Mouse (Mus musculus): ENCODE measurements at regions not wholly inside any gene's neighbourhood (a gene's known extent, or its start where the extent isn't known, plus 50 kb on each side); places are given as distances from the start of the nearest gene placed in this dataset.
A peak's percentile ranks its signal among the peaks of the same experiment; 100 is the strongest.

- no peak for ATAC-seq (ENCODE audit: borderline replicate concordance, extremely low read depth, low FRiP score, low TSS enrichment)
- Histone ChIP-seq H3K27me3 (no peaks in the 10 kb centered on the region), H3K27ac (no peak overlapping the region), H3K36me3 (no peaks in the 10 kb centered on the region), H3K4me2 (no peak overlapping the region), H3K4me1 (no peaks in the 10 kb centered on the region), H3K9me3 (no peaks in the 10 kb centered on the region), H3K9ac (no peak overlapping the region), H3K4me3 (no peak overlapping the region)
- WGBS: 73% methylated on average over 6 of the region's 6 CpGs
Observed at GRCm38 (mm10) chr3:18683346-18684101, 735.3 kb downstream of the Cypt12 start.

GRCm38 (mm10) chr3:18695113-18695792 lies 747.0 kb downstream of the Cypt12 start:
- H3K9ac ChIP-seq: no peak overlapping the region
- H3K36me3 ChIP-seq: no peaks in the 10 kb centered on the region
- H3K27ac ChIP-seq: no peak overlapping the region
- H3K27me3 ChIP-seq: no peaks in the 10 kb centered on the region
- no peaks in the 10 kb centered on the region for H3K4me1 ChIP-seq
- H3K9me3 ChIP-seq: no peaks in the 10 kb centered on the region
- ATAC-seq (ENCODE audit: borderline replicate concordance, extremely low read depth, low FRiP score, low TSS enrichment): no peak
- no peak overlapping the region for H3K4me3 ChIP-seq
- 69% methylated on average over 4 of the region's 4 CpGs for whole genome bisulfite sequencing
- no peak overlapping the region for H3K4me2 ChIP-seq

- Histone ChIP-seq H3K27ac (no peak overlapping the region), H3K9me3 (no peaks in the 10 kb centered on the region), H3K9ac (no peak overlapping the region), H3K27me3 (no peaks in the 10 kb centered on the region), H3K4me1 (no peaks in the 10 kb centered on the region), H3K36me3 (no peaks in the 10 kb centered on the region), H3K4me3 (no peak overlapping the region), H3K4me2 (no peak overlapping the region)
- ATAC-seq (ENCODE audit: borderline replicate concordance, extremely low read depth, low FRiP score, low TSS enrichment): no peak
- WGBS: 85% methylated on average over 2 of the region's 2 CpGs
Observed at GRCm38 (mm10) chr3:18696981-18697660, 748.9 kb downstream of the Cypt12 start.

GRCm38 (mm10) chr3:18698106-18698505 lies 749.9 kb downstream of the Cypt12 start:
- no peaks in the 10 kb centered on the region for H3K36me3 ChIP-seq
- no peaks in the 10 kb centered on the region for H3K9me3 ChIP-seq
- no peak overlapping the region for H3K4me3 ChIP-seq
- H3K27me3 ChIP-seq: no peaks in the 10 kb centered on the region
- H3K4me1 ChIP-seq: no peaks in the 10 kb centered on the region
- H3K27ac ChIP-seq: no peak overlapping the region
- no peak for ATAC-seq (ENCODE audit: borderline replicate concordance, extremely low read depth, low FRiP score, low TSS enrichment)
- no peak overlapping the region for H3K4me2 ChIP-seq
- H3K9ac ChIP-seq: no peak overlapping the region

- Histone ChIP-seq H3K27me3 (no peaks in the 10 kb centered on the region), H3K9me3 (no peaks in the 10 kb centered on the region), H3K4me1 (no peaks in the 10 kb centered on the region), H3K27ac (no peak overlapping the region), H3K36me3 (no peaks in the 10 kb centered on the region), H3K4me2 (no peak overlapping the region), H3K9ac (no peak overlapping the region), H3K4me3 (no peak overlapping the region)
- no peak for ATAC-seq (ENCODE audit: borderline replicate concordance, extremely low read depth, low FRiP score, low TSS enrichment)
- WGBS: 72% methylated on average over 6 of the region's 6 CpGs
Observed at GRCm38 (mm10) chr3:18705165-18705564, 757.0 kb downstream of the Cypt12 start.

- H3K4me2 ChIP-seq: no peak overlapping the region
- ATAC-seq (ENCODE audit: borderline replicate concordance, extremely low read depth, low FRiP score, low TSS enrichment): no peak
- H3K4me3 ChIP-seq: no peak overlapping the region
- H3K36me3 ChIP-seq: no peaks in the 10 kb centered on the region
- no peaks in the 10 kb centered on the region for H3K27me3 ChIP-seq
- no peak overlapping the region for H3K27ac ChIP-seq
- no peak overlapping the region for H3K9ac ChIP-seq
- WGBS: 66% methylated on average over 9 of the region's 9 CpGs
- H3K9me3 ChIP-seq: no peaks in the 10 kb centered on the region
- no peaks in the 10 kb centered on the region for H3K4me1 ChIP-seq
Observed at GRCm38 (mm10) chr3:18705756-18706155, 757.5 kb downstream of the Cypt12 start.

GRCm38 (mm10) chr3:18706356-18706755 lies 758.1 kb downstream of the Cypt12 start:
- H3K36me3 ChIP-seq: no peaks in the 10 kb centered on the region
- H3K4me3 ChIP-seq: no peak overlapping the region
- no peaks in the 10 kb centered on the region for H3K27me3 ChIP-seq
- H3K9me3 ChIP-seq: no peaks in the 10 kb centered on the region
- no peak for ATAC-seq (ENCODE audit: borderline replicate concordance, extremely low read depth, low FRiP score, low TSS enrichment)
- H3K4me1 ChIP-seq: no peaks in the 10 kb centered on the region
- no peak overlapping the region for H3K4me2 ChIP-seq
- H3K9ac ChIP-seq: no peak overlapping the region
- no peak overlapping the region for H3K27ac ChIP-seq

GRCm38 (mm10) chr3:18707730-18708129 lies 759.5 kb downstream of the Cypt12 start:
- no peak for ATAC-seq (ENCODE audit: borderline replicate concordance, extremely low read depth, low FRiP score, low TSS enrichment)
- Histone ChIP-seq H3K9ac (no peak overlapping the region), H3K36me3 (no peaks in the 10 kb centered on the region), H3K4me2 (no peak overlapping the region), H3K4me3 (no peak overlapping the region), H3K27me3 (no peaks in the 10 kb centered on the region), H3K27ac (no peak overlapping the region), H3K4me1 (no peaks in the 10 kb centered on the region), H3K9me3 (no peaks in the 10 kb centered on the region)
- 85% methylated on average over 3 of the region's 3 CpGs for WGBS

GRCm38 (mm10) chr3:18711661-18712060 lies 763.5 kb downstream of the Cypt12 start:
- Histone ChIP-seq H3K4me1 (no peaks in the 10 kb centered on the region), H3K4me3 (no peak overlapping the region), H3K27me3 (no peaks in the 10 kb centered on the region), H3K4me2 (no peak overlapping the region), H3K36me3 (no peaks in the 10 kb centered on the region), H3K9me3 (no peaks in the 10 kb centered on the region), H3K27ac (no peak overlapping the region), H3K9ac (no peak overlapping the region)
- no peak for ATAC-seq (ENCODE audit: borderline replicate concordance, extremely low read depth, low FRiP score, low TSS enrichment)
- 10% methylated on average over 1 of the region's 1 CpGs for WGBS

GRCm38 (mm10) chr3:18713986-18714385 lies 765.8 kb downstream of the Cypt12 start:
- no peak overlapping the region for H3K4me2 ChIP-seq
- no peaks in the 10 kb centered on the region for H3K9me3 ChIP-seq
- no peaks in the 10 kb centered on the region for H3K36me3 ChIP-seq
- H3K27me3 ChIP-seq: no peaks in the 10 kb centered on the region
- WGBS: 62% methylated on average over 7 of the region's 7 CpGs
- H3K4me1 ChIP-seq: no peaks in the 10 kb centered on the region
- H3K4me3 ChIP-seq: no peak overlapping the region
- H3K9ac ChIP-seq: no peak overlapping the region
- ATAC-seq (ENCODE audit: borderline replicate concordance, extremely low read depth, low FRiP score, low TSS enrichment): no peak
- no peak overlapping the region for H3K27ac ChIP-seq

GRCm38 (mm10) chr3:18714968-18715630 lies 766.9 kb downstream of the Cypt12 start:
- Histone ChIP-seq H3K4me2 (no peak overlapping the region), H3K9ac (no peak overlapping the region), H3K4me3 (no peak overlapping the region), H3K27me3 (no peaks in the 10 kb centered on the region), H3K36me3 (no peaks in the 10 kb centered on the region), H3K4me1 (no peaks in the 10 kb centered on the region), H3K9me3 (no peaks in the 10 kb centered on the region), H3K27ac (no peak overlapping the region)
- WGBS: 85% methylated on average over 9 of the region's 9 CpGs
- no peak for ATAC-seq (ENCODE audit: borderline replicate concordance, extremely low read depth, low FRiP score, low TSS enrichment)

- Histone ChIP-seq H3K27me3 (no peaks in the 10 kb centered on the region), H3K9ac (no peak overlapping the region), H3K4me1 (no peaks in the 10 kb centered on the region), H3K4me2 (no peak overlapping the region), H3K36me3 (no peaks in the 10 kb centered on the region), H3K4me3 (no peak overlapping the region), H3K9me3 (no peaks in the 10 kb centered on the region), H3K27ac (no peak overlapping the region)
- ATAC-seq (ENCODE audit: borderline replicate concordance, extremely low read depth, low FRiP score, low TSS enrichment): peak; percentile 49
- 60% methylated on average over 5 of the region's 5 CpGs for WGBS
Observed at GRCm38 (mm10) chr3:18715776-18716175, 767.6 kb downstream of the Cypt12 start.
